Mouse (Mus musculus) spleen, postnatal 14 days (tissue): Measurements from ENCODE around the gene Zfp276.
"Not testable (repeated sequence)": the region's sequence is repeated elsewhere in the genome, so short reads cannot be mapped to it uniquely, and the experiment has no call there.

ENCODE experiments used
- DNase-seq, 2 experiments: peaks; one replicate each; pipeline ENCODE4 v3.0.0; 2021 to 2022; ENCODE audit warnings: low spot score in 2 of 2

Gene Zfp276

GRCm38 (mm10) chr8:123244382-123244781, 9.6 kb upstream of the Zfp276 start:
- no peak for DNase-seq

- no peak for DNase-seq
Measured at GRCm38 (mm10) chr8:123245543-123245942, 8.5 kb upstream of the Zfp276 start.

GRCm38 (mm10) chr8:123247748-123248147, 6.2 kb upstream of the Zfp276 start:
- no peak for DNase-seq

- DNase-seq = no peak
Measured at GRCm38 (mm10) chr8:123248596-123248995, 5.4 kb upstream of the Zfp276 start.

- no peak for DNase-seq
Measured at GRCm38 (mm10) chr8:123250940-123251339, 3.1 kb upstream of the Zfp276 start.

GRCm38 (mm10) chr8:123252925-123253324, 1.1 kb upstream of the Zfp276 start:
- no peak for DNase-seq

GRCm38 (mm10) chr8:123253451-123254098, 420 bp upstream of the Zfp276 start:
- no peak for DNase-seq

- DNase-seq = no peak
Measured at GRCm38 (mm10) chr8:123255170-123255569, 1.2 kb downstream of the Zfp276 start.

- DNase-seq = no peak
Measured at GRCm38 (mm10) chr8:123257114-123257513, 3.1 kb downstream of the Zfp276 start.

- DNase-seq = not testable (repeated sequence)
Measured at GRCm38 (mm10) chr8:123257593-123257992, 3.6 kb downstream of the Zfp276 start.

- no peak for DNase-seq
Measured at GRCm38 (mm10) chr8:123267926-123268656, 14.1 kb downstream of the Zfp276 start.

GRCm38 (mm10) chr8:123271147-123271546, 17.2 kb downstream of the Zfp276 start:
- no peak for DNase-seq

- no peak for DNase-seq
Measured at GRCm38 (mm10) chr8:123271901-123272300, 17.9 kb downstream of the Zfp276 start.

- DNase-seq = no peak
Measured at GRCm38 (mm10) chr8:123274447-123274846, 20.5 kb downstream of the Zfp276 start.

GRCm38 (mm10) chr8:123275096-123275495, 21.1 kb downstream of the Zfp276 start:
- no peak for DNase-seq

- no peak for DNase-seq
Measured at GRCm38 (mm10) chr8:123278445-123278844, 24.4 kb downstream of the Zfp276 start.

- DNase-seq = no peak
Measured at GRCm38 (mm10) chr8:123279828-123280227, 25.8 kb downstream of the Zfp276 start.

- no peak for DNase-seq
Measured at GRCm38 (mm10) chr8:123280302-123281094, 26.5 kb downstream of the Zfp276 start.

- not testable (repeated sequence) for DNase-seq
Measured at GRCm38 (mm10) chr8:123282994-123283393, 29.0 kb downstream of the Zfp276 start.

GRCm38 (mm10) chr8:123283991-123284390, 30.0 kb downstream of the Zfp276 start:
- DNase-seq = peak in 1 of 2 experiments; percentile 22

- DNase-seq = no peak
Measured at GRCm38 (mm10) chr8:123284493-123284892, 30.5 kb downstream of the Zfp276 start.

GRCm38 (mm10) chr8:123287362-123287761, 33.4 kb downstream of the Zfp276 start:
- no peak for DNase-seq
